Mouse (Mus musculus): ENCODE results near the gene Cd300e. TPM values are rescaled to one million over a fixed set of nuclear protein-coding genes. Genes with fewer than 3 reads are reported as not detected.

Gene Cd300e
- polyA plus RNA-seq (2012; rRNA removed) = 0.12 and 0.13 TPM in 2 replicates

DNA sequence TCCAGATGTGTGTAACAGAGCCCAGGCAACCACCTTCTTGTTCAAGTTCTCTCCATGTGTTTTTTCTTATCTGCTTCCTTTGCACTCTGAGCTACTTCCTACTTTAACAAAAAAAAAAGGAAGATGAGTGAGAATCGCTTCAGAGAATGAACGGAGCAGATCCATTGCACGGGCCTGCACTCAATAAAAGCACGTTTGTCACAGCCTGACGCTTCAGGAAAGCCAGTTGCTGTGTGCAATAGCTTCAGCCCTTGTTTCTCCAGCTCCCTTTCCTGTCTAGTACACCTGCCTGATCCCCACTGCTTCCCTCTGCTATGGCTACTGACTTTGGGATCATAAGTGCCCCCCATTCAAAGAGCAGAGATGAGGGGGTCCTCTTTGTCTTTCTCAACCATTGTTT, at the start of gene Cd300e:
Gene Cd300e, minus strand, starts transcription at position 101 of the 400 bp plus-strand sequence.
- H3K36me3 ChIP-seq (ENCODE audit: control insufficient read depth, insufficient read depth, low read length) = no peaks in the 10 kb centered on the region
- TF ChIP-seq CTCF (conservative IDR thresholded peaks at IDR 0.05; ENCODE audit: insufficient read depth, insufficient read length, low read depth, low read length) = no peak
- no peak within 1 kb of the TSS for H3K4me3 ChIP-seq (ENCODE audit: insufficient read depth, low read depth, low read length)
- WGBS = 19% methylated on average over 5 of the region's 5 CpGs
- no peak for DNase-seq
- H3K27me3 ChIP-seq (replicated peaks; ENCODE audit: control insufficient read depth, insufficient read depth, low read length) = no peaks in the 10 kb centered on the region
- no peak within 1 kb of the TSS for H3K27ac ChIP-seq (ENCODE audit: insufficient read depth, low read depth, low read length)
- no peaks in the 10 kb centered on the region for H3K4me1 ChIP-seq (ENCODE audit: control insufficient read depth, insufficient read depth, low read length)

DNA sequence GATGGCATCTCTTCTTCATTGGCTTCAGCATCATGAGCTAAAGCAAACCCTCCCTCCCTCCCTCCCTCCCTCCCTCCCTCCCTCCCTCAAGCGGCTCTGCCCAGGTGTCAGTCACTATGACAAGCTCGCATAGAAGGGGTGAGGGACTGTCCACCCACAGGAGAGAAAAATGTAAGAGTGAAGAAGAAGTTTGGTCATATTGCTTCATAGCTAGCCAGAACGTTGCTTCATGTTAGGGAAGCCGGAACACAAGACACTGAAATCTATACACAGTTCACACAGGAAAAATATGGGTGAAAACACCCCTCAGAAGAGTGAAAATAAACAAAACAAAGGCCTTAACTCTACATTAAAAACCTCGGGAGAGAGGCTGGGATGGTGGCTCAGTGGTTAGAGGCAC, 48.3 kb upstream of the Cd300e start:
- H3K36me3 ChIP-seq (ENCODE audit: control insufficient read depth, insufficient read depth, low read length) = no peaks in the 10 kb centered on the region
- H3K4me1 ChIP-seq (ENCODE audit: control insufficient read depth, insufficient read depth, low read length) = no peaks in the 10 kb centered on the region
- no peaks in the 10 kb centered on the region for H3K27me3 ChIP-seq (replicated peaks; ENCODE audit: control insufficient read depth, insufficient read depth, low read length)
- no peak for DNase-seq
- TF ChIP-seq CTCF (conservative IDR thresholded peaks at IDR 0.05; ENCODE audit: insufficient read depth, insufficient read length, low read depth, low read length) (no peak), POLR2A (IDR thresholded peaks at IDR 0.05; ENCODE audit: low read depth, low read length) (no peak)
- H3K4me3 ChIP-seq (ENCODE audit: insufficient read depth, low read depth, low read length) = no peak overlapping the region
- 83% methylated on average over 4 of the region's 5 CpGs for WGBS
- H3K27ac ChIP-seq (ENCODE audit: insufficient read depth, low read depth, low read length) = no peak overlapping the region

DNA sequence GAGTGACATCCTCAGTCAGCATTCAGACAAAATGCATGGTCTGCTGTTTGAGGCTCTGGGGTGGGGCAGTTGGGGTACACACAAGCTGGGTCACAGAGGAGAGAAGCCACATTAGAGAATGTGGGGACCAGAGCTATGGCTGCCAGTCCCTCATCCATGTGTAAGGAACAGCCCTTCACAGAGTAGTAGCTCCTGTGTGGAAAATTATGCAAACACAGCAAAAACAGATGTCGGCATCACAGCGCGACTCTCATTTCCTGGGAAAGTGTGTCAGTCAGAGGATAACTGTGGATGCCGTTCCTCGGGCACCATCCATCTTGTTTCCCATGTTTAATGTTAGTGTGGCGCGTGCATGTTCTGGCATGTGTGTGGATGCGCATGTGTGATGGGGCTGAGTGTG, 46.2 kb upstream of the Cd300e start:
- no peaks in the 10 kb centered on the region for H3K4me1 ChIP-seq (ENCODE audit: control insufficient read depth, insufficient read depth, low read length)
- WGBS = 89% methylated on average over 8 of the region's 8 CpGs
- H3K4me3 ChIP-seq (ENCODE audit: insufficient read depth, low read depth, low read length) = no peak overlapping the region
- TF ChIP-seq POLR2A (IDR thresholded peaks at IDR 0.05; ENCODE audit: low read depth, low read length) (no peak), CTCF (conservative IDR thresholded peaks at IDR 0.05; ENCODE audit: insufficient read depth, insufficient read length, low read depth, low read length) (no peak)
- no peak overlapping the region for H3K27ac ChIP-seq (ENCODE audit: insufficient read depth, low read depth, low read length)
- DNase-seq = no peak
- H3K27me3 ChIP-seq (replicated peaks; ENCODE audit: control insufficient read depth, insufficient read depth, low read length) = no peaks in the 10 kb centered on the region
- no peaks in the 10 kb centered on the region for H3K36me3 ChIP-seq (ENCODE audit: control insufficient read depth, insufficient read depth, low read length)

DNA sequence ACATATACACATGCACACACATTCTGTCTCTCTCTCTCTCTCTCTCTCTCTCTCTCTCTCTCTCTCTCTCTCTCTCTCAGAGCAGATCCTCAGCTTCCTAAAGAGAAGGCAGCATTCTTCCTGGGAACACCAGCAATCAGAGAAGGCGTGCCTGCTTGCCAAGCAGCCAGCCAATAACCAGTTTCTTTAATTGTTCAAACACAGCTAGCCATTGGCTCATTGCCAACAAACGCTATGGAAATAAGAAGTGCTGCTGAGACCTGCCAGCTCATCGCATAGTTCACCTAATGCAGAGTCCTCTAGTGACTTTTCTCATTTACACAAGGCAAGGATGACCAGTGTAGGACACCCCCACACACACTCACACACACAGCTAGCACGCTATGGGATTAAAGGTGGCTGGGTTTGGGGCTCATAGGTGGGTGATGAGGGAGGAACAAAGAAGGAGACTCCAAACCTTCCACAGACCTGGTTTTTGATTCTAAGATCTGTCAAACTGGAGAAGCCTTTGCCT, 45.5 kb upstream of the Cd300e start:
- Histone ChIP-seq H3K4me3 (ENCODE audit: insufficient read depth, low read depth, low read length) (no peak overlapping the region), H3K4me1 (ENCODE audit: control insufficient read depth, insufficient read depth, low read length) (no peaks in the 10 kb centered on the region), H3K27me3 (replicated peaks; ENCODE audit: control insufficient read depth, insufficient read depth, low read length) (no peaks in the 10 kb centered on the region), H3K27ac (ENCODE audit: insufficient read depth, low read depth, low read length) (no peak overlapping the region), H3K36me3 (ENCODE audit: control insufficient read depth, insufficient read depth, low read length) (no peaks in the 10 kb centered on the region)
- DNase-seq = no peak
- WGBS = 31% methylated on average over 4 of the region's 4 CpGs
- TF ChIP-seq CTCF (conservative IDR thresholded peaks at IDR 0.05; ENCODE audit: insufficient read depth, insufficient read length, low read depth, low read length) (no peak), POLR2A (IDR thresholded peaks at IDR 0.05; ENCODE audit: low read depth, low read length) (no peak)

DNA sequence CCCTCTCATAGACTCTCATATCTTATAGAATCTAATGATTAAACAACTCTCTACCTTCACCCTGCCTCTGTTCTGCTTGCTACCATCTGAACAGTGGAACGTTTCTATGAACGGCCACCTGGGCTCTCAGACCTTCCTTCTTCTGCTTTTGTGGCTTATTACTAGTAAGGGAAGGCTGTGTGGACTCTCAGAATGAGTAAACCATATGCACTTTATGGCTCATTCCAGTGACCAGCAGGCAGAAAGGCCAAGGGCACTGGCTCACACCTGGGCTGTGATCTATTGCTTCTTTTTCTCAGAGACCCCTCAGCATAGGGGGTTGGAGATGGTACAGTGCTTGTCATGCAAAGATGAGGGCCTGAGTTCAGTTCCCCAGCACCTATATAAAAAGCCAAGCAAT, 44.7 kb upstream of the Cd300e start:
- TF ChIP-seq CTCF (conservative IDR thresholded peaks at IDR 0.05; ENCODE audit: insufficient read depth, insufficient read length, low read depth, low read length) (no peak), POLR2A (IDR thresholded peaks at IDR 0.05; ENCODE audit: low read depth, low read length) (no peak)
- no peak for DNase-seq
- Histone ChIP-seq H3K27me3 (replicated peaks; ENCODE audit: control insufficient read depth, insufficient read depth, low read length) (no peaks in the 10 kb centered on the region), H3K4me3 (ENCODE audit: insufficient read depth, low read depth, low read length) (no peak overlapping the region), H3K4me1 (ENCODE audit: control insufficient read depth, insufficient read depth, low read length) (no peaks in the 10 kb centered on the region), H3K27ac (ENCODE audit: insufficient read depth, low read depth, low read length) (no peak overlapping the region), H3K36me3 (ENCODE audit: control insufficient read depth, insufficient read depth, low read length) (no peaks in the 10 kb centered on the region)
- WGBS = 86% methylated on average over 2 of the region's 2 CpGs

DNA sequence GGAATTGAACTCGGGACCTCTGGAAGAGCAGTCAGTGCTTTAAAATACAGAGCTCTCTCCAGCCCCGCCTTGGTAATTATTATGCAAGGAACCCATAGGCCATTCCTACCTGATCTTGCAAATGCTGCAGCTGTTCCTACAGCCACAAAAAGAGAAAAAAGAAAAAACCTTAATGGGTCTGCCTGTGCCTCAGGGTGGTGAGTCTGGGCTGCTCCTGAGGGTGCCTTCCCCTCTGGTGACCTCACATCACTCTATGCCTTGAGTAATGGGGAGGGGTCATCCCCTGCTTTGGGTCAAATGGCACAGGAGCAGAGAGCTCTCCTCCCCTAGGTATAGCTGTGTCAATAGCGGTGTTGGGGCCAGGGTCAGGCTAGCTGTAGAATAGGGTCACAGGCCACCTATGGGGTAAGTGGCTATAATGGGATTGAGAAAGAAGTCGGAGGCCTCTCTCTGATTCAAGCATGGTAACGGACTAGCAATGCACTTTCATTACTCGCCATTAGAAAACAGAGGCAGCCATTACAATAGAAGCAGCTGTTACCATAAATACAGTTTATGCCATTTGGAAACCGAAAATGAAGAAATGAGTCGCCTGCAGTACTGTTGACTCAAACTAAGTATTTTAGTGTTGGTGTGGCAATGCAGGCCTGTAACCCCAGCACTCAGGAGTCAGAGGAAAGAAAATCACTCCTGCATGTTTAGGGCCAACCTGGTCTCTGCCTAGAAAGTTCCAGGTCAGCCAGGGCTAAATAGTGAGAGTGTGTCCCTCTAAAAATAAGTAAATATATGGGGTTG, 43.0 kb upstream of the Cd300e start:
- Histone ChIP-seq H3K27me3 (replicated peaks; ENCODE audit: control insufficient read depth, insufficient read depth, low read length) (no peaks in the 10 kb centered on the region), H3K4me3 (ENCODE audit: insufficient read depth, low read depth, low read length) (no peak overlapping the region), H3K27ac (ENCODE audit: insufficient read depth, low read depth, low read length) (no peak overlapping the region), H3K4me1 (ENCODE audit: control insufficient read depth, insufficient read depth, low read length) (no peaks in the 10 kb centered on the region), H3K36me3 (ENCODE audit: control insufficient read depth, insufficient read depth, low read length) (no peaks in the 10 kb centered on the region)
- TF ChIP-seq POLR2A (IDR thresholded peaks at IDR 0.05; ENCODE audit: low read depth, low read length) = no peak
- no peak for TF ChIP-seq CTCF (conservative IDR thresholded peaks at IDR 0.05; ENCODE audit: insufficient read depth, insufficient read length, low read depth, low read length)
- WGBS = 78% methylated on average over 8 of the region's 8 CpGs
- DNase-seq = no peak

DNA sequence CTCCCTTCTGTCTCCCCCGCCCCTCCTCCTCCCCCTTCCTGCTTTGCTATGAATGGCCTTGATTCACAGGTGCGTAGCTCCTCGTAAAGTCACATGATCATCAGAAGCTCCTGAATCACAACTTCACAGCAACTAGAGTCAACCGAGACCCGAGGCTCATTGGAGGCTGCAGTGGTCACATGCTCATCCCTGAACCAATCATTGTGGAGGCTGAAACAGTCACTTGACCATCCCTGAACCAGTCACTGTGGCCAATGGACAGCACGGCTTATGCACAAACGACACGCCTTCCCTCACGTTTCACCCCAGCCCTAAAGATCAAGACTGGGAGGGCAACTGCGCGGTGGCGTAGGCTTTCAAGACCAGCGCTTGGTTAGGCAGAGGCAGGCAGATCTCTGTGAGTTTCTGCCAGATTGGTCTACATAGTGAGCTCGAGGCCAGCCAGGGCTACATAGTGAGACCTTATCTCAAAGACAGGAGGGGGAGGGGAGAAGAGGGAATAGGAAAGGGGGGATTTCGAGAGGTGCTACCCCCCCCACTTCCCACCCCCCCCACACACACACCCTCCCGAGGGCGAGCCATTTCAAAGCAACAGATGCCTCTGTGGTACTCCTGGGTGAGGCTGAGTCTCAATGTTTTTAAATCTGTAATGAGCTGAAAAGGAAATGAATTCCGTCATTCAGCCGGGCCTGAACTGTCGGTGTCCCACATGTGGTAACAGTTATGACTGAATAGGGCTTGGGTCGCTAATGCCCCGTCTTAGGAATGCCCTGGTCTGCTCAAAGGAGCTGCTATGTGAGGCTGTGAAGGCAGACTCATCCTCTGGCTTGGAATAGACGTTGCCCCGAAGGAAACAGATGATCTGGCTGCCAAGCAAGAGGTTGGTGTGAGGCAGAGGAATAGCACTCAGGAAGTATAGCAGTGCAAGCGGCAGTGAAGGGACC, 41.8 kb upstream of the Cd300e start:
- Histone ChIP-seq H3K27ac (ENCODE audit: insufficient read depth, low read depth, low read length) (no peak overlapping the region), H3K36me3 (ENCODE audit: control insufficient read depth, insufficient read depth, low read length) (no peaks in the 10 kb centered on the region), H3K27me3 (replicated peaks; ENCODE audit: control insufficient read depth, insufficient read depth, low read length) (no peaks in the 10 kb centered on the region), H3K4me3 (ENCODE audit: insufficient read depth, low read depth, low read length) (no peak overlapping the region), H3K4me1 (ENCODE audit: control insufficient read depth, insufficient read depth, low read length) (no peaks in the 10 kb centered on the region)
- DNase-seq = no peak
- TF ChIP-seq CTCF (conservative IDR thresholded peaks at IDR 0.05; ENCODE audit: insufficient read depth, insufficient read length, low read depth, low read length) (no peak), POLR2A (IDR thresholded peaks at IDR 0.05; ENCODE audit: low read depth, low read length) (no peak)
- 89% methylated on average over 25 of the region's 25 CpGs for WGBS

All from kidney, adult 2 months (tissue).